Mouse (Mus musculus): ENCODE measurements around the gene Phf23. TPM values are rescaled to one million over a fixed set of nuclear protein-coding genes. Genes with fewer than 3 reads are reported as not detected.

The Phf23 gene
- polyA plus RNA-seq, 1 experiment from 2014 or later = 75.6 TPM

- Histone ChIP-seq H3K4me1 (peaks cover 14% of the 10 kb centered on the region), H3K9me3 (no peaks in the 10 kb centered on the region), H3K9ac (replicated peaks) (no peak overlapping the region), H3K36me3 (no peaks in the 10 kb centered on the region), H3K4me3 (no peak overlapping the region), H3K27me3 (peaks cover 47% of the 10 kb centered on the region), H3K4me2 (replicated peaks) (no peak overlapping the region), H3K27ac (replicated peaks) (no peak overlapping the region)
- no peak for ATAC-seq (replicated peaks)
- WGBS = 52% methylated on average over 5 of the region's 5 CpGs
Observed at GRCm38 (mm10) chr11:69961841-69962240, 33.7 kb upstream of the Phf23 start.

- 10% methylated on average over 24 of the region's 24 CpGs for WGBS
- 0 out of 2 replicates have a peak within 1 kb of the TSS, but pooled peaks have one; percentile 13 for H3K4me3 ChIP-seq
- peaks cover 57% of the 10 kb centered on the region for H3K27me3 ChIP-seq
- H3K27ac ChIP-seq (replicated peaks) = no peak within 1 kb of the TSS
- peaks cover 14% of the 10 kb centered on the region for H3K4me1 ChIP-seq
- ATAC-seq (replicated peaks) = no peak
- H3K4me2 ChIP-seq (replicated peaks) = no peak within 1 kb of the TSS
- no peak within 1 kb of the TSS; the same call in 1 of the 2 replicates for H3K9ac ChIP-seq (replicated peaks)
- peaks cover 18% of the 10 kb centered on the region for H3K36me3 ChIP-seq
- H3K9me3 ChIP-seq = no peaks in the 10 kb centered on the region
Observed at GRCm38 (mm10) chr11:69964650-69965270, 30.8 kb upstream of the Phf23 start, which contains the start of gene Cldn7. Gene Cldn7 (plus strand): TSS chr11:69964779.

GRCm38 (mm10) chr11:69965271-69966005 is 30.1 kb upstream of the Phf23 start:
- peaks cover 14% of the 10 kb centered on the region for H3K4me1 ChIP-seq
- no peak for ATAC-seq (replicated peaks)
- H3K9me3 ChIP-seq = no peaks in the 10 kb centered on the region
- peaks cover 57% of the 10 kb centered on the region for H3K27me3 ChIP-seq
- 1% methylated on average over 49 of the region's 49 CpGs for WGBS
- H3K36me3 ChIP-seq = peaks cover 25% of the 10 kb centered on the region
- H3K4me2 ChIP-seq (replicated peaks) = no peak overlapping the region
- H3K9ac ChIP-seq (replicated peaks) = no peak overlapping the region; the same call in 1 of the 2 replicates
- no peak overlapping the region for H3K27ac ChIP-seq (replicated peaks)
- 0 out of 2 replicates have a peak overlapping the region, but pooled peaks have one; percentile 26 for H3K4me3 ChIP-seq

- H3K9ac ChIP-seq (replicated peaks) = peak overlapping the region; percentile 5; the same call in 1 of the 2 replicates
- H3K27me3 ChIP-seq = peaks cover 57% of the 10 kb centered on the region
- H3K4me1 ChIP-seq = peaks cover 14% of the 10 kb centered on the region
- H3K27ac ChIP-seq (replicated peaks) = no peak overlapping the region
- H3K4me2 ChIP-seq (replicated peaks) = peak overlapping the region; percentile 36
- H3K4me3 ChIP-seq = peak overlapping the region; percentile 26
- no peak for ATAC-seq (replicated peaks)
- H3K36me3 ChIP-seq = peaks cover 28% of the 10 kb centered on the region
- no peaks in the 10 kb centered on the region for H3K9me3 ChIP-seq
- WGBS = under 1% methylated on average over 59 of the region's 59 CpGs
Observed at GRCm38 (mm10) chr11:69966006-69966859, 29.3 kb upstream of the Phf23 start.

- peaks cover 57% of the 10 kb centered on the region for H3K27me3 ChIP-seq
- H3K4me3 ChIP-seq = peak overlapping the region; percentile 26
- H3K4me1 ChIP-seq = peaks cover 14% of the 10 kb centered on the region
- peaks cover 34% of the 10 kb centered on the region for H3K36me3 ChIP-seq
- no peak for ATAC-seq (replicated peaks)
- H3K4me2 ChIP-seq (replicated peaks) = peak overlapping the region; percentile 36
- H3K27ac ChIP-seq (replicated peaks) = no peak overlapping the region
- peak overlapping the region; percentile 5; the same call in 1 of the 2 replicates for H3K9ac ChIP-seq (replicated peaks)
- 37% methylated on average over 17 of the region's 17 CpGs for WGBS
- no peaks in the 10 kb centered on the region for H3K9me3 ChIP-seq
Observed at GRCm38 (mm10) chr11:69966860-69967517, 28.6 kb upstream of the Phf23 start.

- WGBS = 93% methylated on average over 4 of the region's 4 CpGs
Observed at GRCm38 (mm10) chr11:69968793-69969192, 26.8 kb upstream of the Phf23 start.

GRCm38 (mm10) chr11:69970222-69970621 is 25.4 kb upstream of the Phf23 start:
- H3K36me3 ChIP-seq = peaks cover 60% of the 10 kb centered on the region
- H3K4me2 ChIP-seq (replicated peaks) = no peak overlapping the region
- H3K27ac ChIP-seq (replicated peaks) = no peak overlapping the region
- no peak for ATAC-seq (replicated peaks)
- H3K4me3 ChIP-seq = no peak overlapping the region
- 91% methylated on average over 6 of the region's 6 CpGs for WGBS
- H3K4me1 ChIP-seq = peaks cover 14% of the 10 kb centered on the region
- no peaks in the 10 kb centered on the region for H3K9me3 ChIP-seq
- no peak overlapping the region for H3K9ac ChIP-seq (replicated peaks)
- H3K27me3 ChIP-seq = peaks cover 25% of the 10 kb centered on the region

More at GRCm38 (mm10) chr11:69968793-69969192, 26.8 kb upstream of the Phf23 start:
- Histone ChIP-seq H3K9me3 (no peaks in the 10 kb centered on the region), H3K27ac (replicated peaks) (no peak overlapping the region), H3K36me3 (peaks cover 46% of the 10 kb centered on the region), H3K9ac (replicated peaks) (no peak overlapping the region), H3K4me3 (no peak overlapping the region), H3K4me2 (replicated peaks) (no peak overlapping the region), H3K27me3 (peaks cover 39% of the 10 kb centered on the region), H3K4me1 (peaks cover 14% of the 10 kb centered on the region)
- ATAC-seq (replicated peaks) = no peak

- H3K27ac ChIP-seq (replicated peaks) = no peak overlapping the region
- H3K4me1 ChIP-seq = peaks cover 9% of the 10 kb centered on the region
- WGBS = 86% methylated on average over 3 of the region's 3 CpGs
- H3K9me3 ChIP-seq = no peaks in the 10 kb centered on the region
- no peak overlapping the region for H3K4me3 ChIP-seq
- H3K4me2 ChIP-seq (replicated peaks) = no peak overlapping the region
- peaks cover 63% of the 10 kb centered on the region for H3K36me3 ChIP-seq
- no peak overlapping the region for H3K9ac ChIP-seq (replicated peaks)
- no peak for ATAC-seq (replicated peaks)
- peaks cover 21% of the 10 kb centered on the region for H3K27me3 ChIP-seq
Observed at GRCm38 (mm10) chr11:69970775-69971174, 24.8 kb upstream of the Phf23 start.

GRCm38 (mm10) chr11:69974907-69975306 is 20.7 kb upstream of the Phf23 start:
- no peaks in the 10 kb centered on the region for H3K9me3 ChIP-seq
- H3K4me2 ChIP-seq (replicated peaks) = no peak overlapping the region
- no peak for ATAC-seq (replicated peaks)
- no peak overlapping the region for H3K4me3 ChIP-seq
- H3K9ac ChIP-seq (replicated peaks) = no peak overlapping the region
- 97% methylated on average over 2 of the region's 2 CpGs for whole genome bisulfite sequencing
- H3K4me1 ChIP-seq = peaks cover 14% of the 10 kb centered on the region
- peaks cover 62% of the 10 kb centered on the region for H3K36me3 ChIP-seq
- no peak overlapping the region for H3K27ac ChIP-seq (replicated peaks)
- no peaks in the 10 kb centered on the region for H3K27me3 ChIP-seq

- peaks cover 14% of the 10 kb centered on the region for H3K4me1 ChIP-seq
- H3K4me3 ChIP-seq = no peak overlapping the region
- H3K36me3 ChIP-seq = peaks cover 53% of the 10 kb centered on the region
- no peak overlapping the region for H3K27ac ChIP-seq (replicated peaks)
- 85% methylated on average over 4 of the region's 4 CpGs for WGBS
- H3K9ac ChIP-seq (replicated peaks) = no peak overlapping the region
- H3K4me2 ChIP-seq (replicated peaks) = no peak overlapping the region
- H3K27me3 ChIP-seq = no peaks in the 10 kb centered on the region
- no peaks in the 10 kb centered on the region for H3K9me3 ChIP-seq
- no peak for ATAC-seq (replicated peaks)
Observed at GRCm38 (mm10) chr11:69976271-69976670, 19.3 kb upstream of the Phf23 start.

GRCm38 (mm10) chr11:69979827-69980195 is 15.8 kb upstream of the Phf23 start:
- Histone ChIP-seq H3K4me2 (replicated peaks) (peak overlapping the region; percentile 71), H3K4me1 (peaks cover 37% of the 10 kb centered on the region), H3K9me3 (no peaks in the 10 kb centered on the region), H3K36me3 (peaks cover 33% of the 10 kb centered on the region), H3K9ac (replicated peaks) (peak overlapping the region; percentile 65), H3K27me3 (no peaks in the 10 kb centered on the region), H3K4me3 (peak overlapping the region; percentile 74), H3K27ac (replicated peaks) (peak overlapping the region; percentile 100)
- 4% methylated on average over 16 of the region's 16 CpGs for WGBS
- no peak; the same call in 1 of the 2 replicates for ATAC-seq (replicated peaks)

Measured in forebrain, embryonic 15.5 days (tissue).